Mouse (Mus musculus): ENCODE measurements around the gene Rbm38. TPM values are rescaled to one million over a fixed set of nuclear protein-coding genes. Genes with fewer than 3 reads are reported as not detected.

Rbm38 gene
- polyA plus RNA-seq (2014; fragmentation: Nextera tagmentation; extraction: Ambion mirVana) = 45.6 and 45.8 TPM in 2 replicates

GRCm38 (mm10) chr2:173020430-173020829 lies at the start of gene Rbm38:
Gene Rbm38, plus strand, starts transcription at chr2:173020498.
- DNase-seq = no peak

GRCm38 (mm10) chr2:172971865-172972264 lies 48.4 kb upstream of the Rbm38 start:
- no peak for ATAC-seq (ENCODE audit: insufficient read depth)
- no peaks in the 10 kb centered on the region for H3K36me3 ChIP-seq (ENCODE audit: insufficient read depth)
- no peak for TF ChIP-seq CTCF (IDR thresholded peaks at IDR 0.05; ENCODE audit: low read depth)
- H3K4me2 ChIP-seq = no peak overlapping the region
- no peak overlapping the region for H3K27ac ChIP-seq (ENCODE audit: low read depth)
- H3K4me3 ChIP-seq (ENCODE audit: low read depth, low read length) = no peak overlapping the region
- no peak for DNase-seq
- H3K27me3 ChIP-seq (ENCODE audit: insufficient read depth, low read length) = no peaks in the 10 kb centered on the region
- H3K9ac ChIP-seq = no peak overlapping the region
- no peaks in the 10 kb centered on the region for H3K9me3 ChIP-seq (ENCODE audit: low read depth, low read length)
- H3K4me1 ChIP-seq (ENCODE audit: insufficient read depth) = no peaks in the 10 kb centered on the region; the same call in 1 of the 2 replicates
- WGBS = 79% methylated on average over 2 of the region's 2 CpGs

More at GRCm38 (mm10) chr2:173020430-173020829, at the start of gene Rbm38:
- no peak for ATAC-seq (ENCODE audit: insufficient read depth)
- Histone ChIP-seq H3K4me2 (peak within 1 kb of the TSS; percentile 90), H3K27ac (ENCODE audit: low read depth) (no peak within 1 kb of the TSS), H3K4me3 (ENCODE audit: low read depth, low read length) (peak within 1 kb of the TSS; percentile 76), H3K36me3 (ENCODE audit: insufficient read depth) (peaks cover 23% of the 10 kb centered on the region), H3K9me3 (ENCODE audit: low read depth, low read length) (no peaks in the 10 kb centered on the region), H3K4me1 (ENCODE audit: insufficient read depth) (peaks cover 10% of the 10 kb centered on the region), H3K9ac (peak within 1 kb of the TSS; percentile 18), H3K27me3 (ENCODE audit: insufficient read depth, low read length) (no peaks in the 10 kb centered on the region)
- TF ChIP-seq CTCF (IDR thresholded peaks at IDR 0.05; ENCODE audit: low read depth) = no peak
- 34% methylated on average over 11 of the region's 11 CpGs for WGBS

GRCm38 (mm10) chr2:172973806-172974565 lies 46.3 kb upstream of the Rbm38 start:
- Histone ChIP-seq H3K4me2 (no peak overlapping the region), H3K9ac (no peak overlapping the region), H3K36me3 (ENCODE audit: insufficient read depth) (no peaks in the 10 kb centered on the region), H3K9me3 (ENCODE audit: low read depth, low read length) (no peaks in the 10 kb centered on the region), H3K27me3 (ENCODE audit: insufficient read depth, low read length) (no peaks in the 10 kb centered on the region), H3K27ac (ENCODE audit: low read depth) (no peak overlapping the region), H3K4me3 (ENCODE audit: low read depth, low read length) (no peak overlapping the region), H3K4me1 (ENCODE audit: insufficient read depth) (peaks cover 6% of the 10 kb centered on the region)
- no peak for ATAC-seq (ENCODE audit: insufficient read depth)
- TF ChIP-seq CTCF (IDR thresholded peaks at IDR 0.05; ENCODE audit: low read depth) = no peak
- DNase-seq = no peak
- WGBS = 13% methylated on average over 7 of the region's 7 CpGs

GRCm38 (mm10) chr2:172974701-172975100 lies 45.6 kb upstream of the Rbm38 start:
- no peak for ATAC-seq (ENCODE audit: insufficient read depth)
- DNase-seq = no peak
- Histone ChIP-seq H3K27me3 (ENCODE audit: insufficient read depth, low read length) (no peaks in the 10 kb centered on the region), H3K9ac (no peak overlapping the region), H3K36me3 (ENCODE audit: insufficient read depth) (no peaks in the 10 kb centered on the region), H3K4me2 (no peak overlapping the region), H3K27ac (ENCODE audit: low read depth) (no peak overlapping the region), H3K9me3 (ENCODE audit: low read depth, low read length) (0 out of 2 replicates have a peak, but pooled peaks cover under 1% of the 10 kb centered on the region), H3K4me1 (ENCODE audit: insufficient read depth) (peaks cover 6% of the 10 kb centered on the region), H3K4me3 (ENCODE audit: low read depth, low read length) (no peak overlapping the region)
- 27% methylated on average over 7 of the region's 7 CpGs for WGBS
- no peak for TF ChIP-seq CTCF (IDR thresholded peaks at IDR 0.05; ENCODE audit: low read depth)

- H3K4me2 ChIP-seq = no peak overlapping the region
- ATAC-seq (ENCODE audit: insufficient read depth) (no peak), DNase-seq (no peak)
- no peak overlapping the region for H3K27ac ChIP-seq (ENCODE audit: low read depth)
- no peak for TF ChIP-seq CTCF (IDR thresholded peaks at IDR 0.05; ENCODE audit: low read depth)
- H3K36me3 ChIP-seq (ENCODE audit: insufficient read depth) = no peaks in the 10 kb centered on the region
- H3K27me3 ChIP-seq (ENCODE audit: insufficient read depth, low read length) = no peaks in the 10 kb centered on the region
- no peak overlapping the region for H3K4me3 ChIP-seq (ENCODE audit: low read depth, low read length)
- H3K9me3 ChIP-seq (ENCODE audit: low read depth, low read length) = peaks cover 5% of the 10 kb centered on the region; the same call in 1 of the 2 replicates
- peaks cover 6% of the 10 kb centered on the region for H3K4me1 ChIP-seq (ENCODE audit: insufficient read depth)
- WGBS = 77% methylated on average over 6 of the region's 6 CpGs
- no peak overlapping the region for H3K9ac ChIP-seq
These were observed 45.1 kb upstream of the Rbm38 start for GRCm38 (mm10) chr2:172975159-172975558.

- TF ChIP-seq CTCF (IDR thresholded peaks at IDR 0.05; ENCODE audit: low read depth) = no peak
- H3K4me3 ChIP-seq (ENCODE audit: low read depth, low read length) = no peak overlapping the region; the same call in 1 of the 2 replicates
- H3K27me3 ChIP-seq (ENCODE audit: insufficient read depth, low read length) = no peaks in the 10 kb centered on the region
- peaks cover 6% of the 10 kb centered on the region for H3K4me1 ChIP-seq (ENCODE audit: insufficient read depth)
- H3K27ac ChIP-seq (ENCODE audit: low read depth) = peak overlapping the region; percentile 36; the same call in 1 of the 2 replicates
- H3K4me2 ChIP-seq = peak overlapping the region; percentile 41; the same call in 1 of the 2 replicates
- H3K9me3 ChIP-seq (ENCODE audit: low read depth, low read length) = peaks cover 6% of the 10 kb centered on the region; the same call in 1 of the 2 replicates
- DNase-seq = no peak
- no peaks in the 10 kb centered on the region for H3K36me3 ChIP-seq (ENCODE audit: insufficient read depth)
- ATAC-seq (ENCODE audit: insufficient read depth) = peak; percentile 54; the same call in 1 of the 2 replicates
- 20% methylated on average over 7 of the region's 7 CpGs for WGBS
- no peak overlapping the region for H3K9ac ChIP-seq
These were observed 43.5 kb upstream of the Rbm38 start for GRCm38 (mm10) chr2:172976661-172977238.
